Mouse (Mus musculus) CD4-positive, CD25-positive, alpha-beta regulatory T cell, adult 4 months (primary cell): ENCODE data around the gene Trim68. TPM values are rescaled to one million over a fixed set of nuclear protein-coding genes. Genes with fewer than 3 reads are reported as not detected.
"Not testable (repeated sequence)": the region's sequence is repeated elsewhere in the genome, so short reads cannot be mapped to it uniquely, and the experiment has no call there.

ENCODE experiments used
- ATAC-seq: one replicate; pipeline ENCODE4 v1.8.0; 2017
- polyA plus RNA-seq, 2 experiments: library from polyadenylated mRNA; unstranded; fragments of 100-300 nt; shearing (Covaris generic); gene quantifications; one replicate each; pipeline ENCODE4 v1.2.1; 2017

Gene Trim68
- polyA plus RNA-seq = 10 to 100 TPM; 15.7 to 20.6 TPM

- ATAC-seq = peak; percentile 100
These were observed at the start of gene Trim68 for GRCm38 (mm10) chr7:102686944-102687501. Gene Trim68, minus strand, starts transcription at chr7:102687327.

GRCm38 (mm10) chr7:102733793-102734192, 46.7 kb upstream of the Trim68 start:
- no peak for ATAC-seq

- no peak for ATAC-seq
These were observed 40.3 kb upstream of the Trim68 start, which contains the start of gene Olfr559 for GRCm38 (mm10) chr7:102727391-102727790. Gene Olfr559, minus strand, starts transcription at chr7:102727491.

DNA sequence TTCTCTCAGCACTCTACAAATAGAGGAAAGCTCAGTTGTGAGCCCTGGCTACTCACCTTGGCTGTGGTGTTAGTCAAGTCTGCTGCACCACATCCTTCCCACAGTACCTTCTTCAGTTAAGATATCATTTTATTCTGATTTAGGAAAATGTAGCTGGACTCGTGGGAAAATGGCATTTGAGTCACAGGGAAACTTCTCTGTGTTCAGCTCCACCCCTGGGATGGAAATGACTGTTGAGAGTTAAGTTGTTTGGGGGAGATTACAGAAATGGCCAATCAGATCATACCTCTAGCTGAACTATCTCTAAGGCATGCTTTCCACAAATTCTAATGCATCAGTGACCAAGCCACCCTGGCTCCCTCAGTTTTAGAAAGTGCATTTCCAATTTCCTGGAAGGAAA, 31.8 kb upstream of the Trim68 start, which contains the start of gene Olfr33:
Gene Olfr33, minus strand, starts transcription at position 101 of the 400 bp plus-strand sequence.
- ATAC-seq = no peak

- no peak for ATAC-seq
These were observed 14.8 kb upstream of the Trim68 start, which contains the start of gene Olfr558 for GRCm38 (mm10) chr7:102701915-102702314. Gene Olfr558, plus strand, starts transcription at chr7:102702215.

DNA sequence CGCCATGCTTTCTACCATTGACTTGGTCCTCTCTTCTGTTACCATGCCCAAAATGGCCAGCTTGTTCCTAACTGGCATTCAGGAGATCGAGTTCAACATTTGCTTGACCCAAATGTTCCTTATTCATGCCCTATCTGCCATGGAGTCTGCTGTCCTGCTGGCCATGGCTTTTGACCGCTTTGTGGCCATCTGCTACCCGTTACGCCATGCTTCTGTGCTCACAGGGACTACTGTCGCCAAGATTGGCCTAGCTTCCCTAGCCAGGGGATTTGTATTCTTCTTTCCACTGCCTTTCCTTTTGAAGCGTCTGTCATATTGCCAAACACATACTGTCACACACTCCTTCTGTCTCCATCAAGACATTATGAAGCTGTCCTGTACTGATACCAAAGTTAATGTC, 11.3 kb upstream of the Trim68 start:
- no peak for ATAC-seq

- ATAC-seq = peak; percentile 75
These were observed 8.4 kb upstream of the Trim68 start, which contains the start of gene Olfr557 for GRCm38 (mm10) chr7:102695358-102696125. Gene Olfr557, plus strand, starts transcription at chr7:102695910.

GRCm38 (mm10) chr7:102681916-102682315, 5.2 kb downstream of the Trim68 start:
- ATAC-seq = no peak

DNA sequence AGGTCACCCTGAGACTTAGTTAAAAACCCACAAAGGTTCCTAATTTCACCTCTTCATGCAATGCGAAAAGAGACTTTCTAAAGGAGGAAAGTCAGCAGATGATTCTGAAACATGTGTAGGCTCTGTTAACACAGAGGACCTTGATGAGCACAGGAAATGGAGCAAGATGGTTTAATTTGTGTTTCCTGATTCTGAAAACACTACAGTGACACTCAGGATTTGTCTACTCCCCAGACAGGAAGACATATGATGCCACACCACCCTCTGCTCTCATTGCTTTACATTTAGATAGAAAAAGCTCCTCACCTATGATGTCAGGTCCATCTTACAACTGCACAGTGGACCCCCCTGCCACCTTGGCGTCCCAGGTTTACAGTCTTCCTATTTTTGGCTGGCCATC, 10.9 kb downstream of the Trim68 start:
- no peak for ATAC-seq

DNA sequence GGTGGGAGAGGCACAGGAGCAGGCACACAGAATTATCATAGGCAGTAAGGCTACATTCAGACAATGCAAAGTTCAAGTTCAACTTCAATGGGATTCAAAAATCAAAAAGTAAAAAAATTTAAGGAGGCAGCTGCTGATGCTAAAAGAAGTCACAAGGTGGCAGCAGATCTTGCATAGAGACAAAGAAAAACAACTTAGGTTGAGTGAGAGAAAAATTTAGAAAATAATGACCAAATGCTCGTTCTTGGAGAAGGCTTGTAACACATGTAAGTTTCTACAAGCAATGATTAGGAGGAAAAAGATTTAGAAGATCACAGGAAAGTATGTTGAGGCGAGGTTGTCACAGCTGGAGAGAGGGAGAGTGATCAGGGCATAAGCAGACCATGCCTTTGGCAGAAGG, 21.7 kb downstream of the Trim68 start:
- no peak for ATAC-seq

GRCm38 (mm10) chr7:102664599-102664998, 22.5 kb downstream of the Trim68 start, which contains the start of gene Olfr556:
Gene Olfr556, plus strand, starts transcription at chr7:102664899.
- no peak for ATAC-seq

- no peak for ATAC-seq
These were observed 28.6 kb downstream of the Trim68 start, which contains the start of gene Olfr555 for GRCm38 (mm10) chr7:102658523-102658922. Gene Olfr555, plus strand, starts transcription at chr7:102658823.

- ATAC-seq = not testable (repeated sequence)
These were observed 42.2 kb downstream of the Trim68 start for GRCm38 (mm10) chr7:102644945-102645344.

DNA sequence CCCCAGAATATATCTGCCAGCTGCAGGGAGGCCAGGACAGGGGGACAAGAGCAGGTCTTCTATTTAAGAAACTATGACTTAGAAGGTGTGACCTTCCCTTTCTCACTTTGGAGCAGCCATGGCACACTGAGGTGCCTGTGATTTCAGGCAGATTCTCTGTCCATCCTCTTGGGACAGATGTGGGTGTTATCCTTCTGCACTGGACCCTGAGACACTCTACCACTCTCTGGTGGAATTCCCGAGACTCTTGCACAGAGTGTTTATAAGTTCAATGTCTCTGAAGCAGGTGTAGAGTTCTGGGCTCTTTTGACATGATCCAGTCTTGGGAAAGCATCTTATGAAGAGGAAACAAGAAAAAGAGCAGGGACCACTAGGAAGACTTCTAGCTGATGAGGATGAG, 49.0 kb downstream of the Trim68 start, which contains the start of gene Olfr554:
Gene Olfr554, plus strand, starts transcription at position 301 of the 400 bp plus-strand sequence.
- ATAC-seq = no peak

DNA sequence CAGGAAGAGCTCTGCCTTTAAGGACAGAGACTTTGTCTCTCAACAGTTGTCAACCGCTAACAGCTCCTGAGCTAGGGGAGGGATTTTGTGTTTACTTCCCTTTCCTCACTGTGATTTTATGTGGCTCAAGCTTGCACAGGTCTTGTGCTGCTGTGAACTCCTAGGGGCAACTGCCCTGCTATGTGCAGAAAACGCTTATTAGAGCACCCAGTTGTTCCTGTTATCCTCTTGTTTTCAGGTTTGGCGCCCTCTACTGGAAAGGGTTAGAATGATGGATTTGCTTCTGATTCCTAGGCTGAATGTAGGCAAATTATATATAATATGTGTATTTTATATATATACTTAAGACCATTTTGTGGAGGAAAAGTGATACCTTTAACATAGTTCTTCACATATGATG, 50.5 kb downstream of the Trim68 start:
- ATAC-seq = no peak

Other genes with a start within 250 kb of the Trim68 start
- gene Rrm1, start 245.6 kb downstream of the Trim68 start, polyA plus RNA-seq = 10 to 100 TPM; 48.5 to 59.7 TPM
- gene Olfr543, start 205.6 kb downstream of the Trim68 start, polyA plus RNA-seq = under 1 TPM in 1 of 2 experiments, not detected in 1; 0.58 TPM
- not detected for gene Olfr544, start 199.0 kb downstream of the Trim68 start, polyA plus RNA-seq
- gene Olfr545, start 187.8 kb downstream of the Trim68 start, polyA plus RNA-seq = not detected
- gene Olfr547, start 152.6 kb downstream of the Trim68 start, polyA plus RNA-seq = not detected
- not detected for gene Olfr548-ps1, start 146.4 kb downstream of the Trim68 start, polyA plus RNA-seq
- not detected for gene Olfr549, start 137.5 kb downstream of the Trim68 start, polyA plus RNA-seq
- 10 to 100 TPM in 1 of 2 experiments, 1 to 10 TPM in 1; 8.5 to 11.4 TPM for gene Trim21, start 121.8 kb downstream of the Trim68 start, polyA plus RNA-seq
- gene Olfr550, start 115.9 kb downstream of the Trim68 start, polyA plus RNA-seq = not detected
- gene Olfr551, start 95.4 kb downstream of the Trim68 start, polyA plus RNA-seq = not detected
- gene Olfr552, start 89.6 kb downstream of the Trim68 start, polyA plus RNA-seq = under 1 TPM in 1 of 2 experiments, not detected in 1; 0.09 TPM
- gene Olfr553, start 69.1 kb downstream of the Trim68 start, polyA plus RNA-seq = not detected
- not detected for gene Olfr554, start 48.9 kb downstream of the Trim68 start, polyA plus RNA-seq
- gene Olfr555, start 28.5 kb downstream of the Trim68 start, polyA plus RNA-seq = not detected
- gene Olfr556, start 22.4 kb downstream of the Trim68 start, polyA plus RNA-seq = not detected
- gene Olfr557, start 8.6 kb upstream of the Trim68 start, polyA plus RNA-seq = not detected
- gene Olfr558, start 14.9 kb upstream of the Trim68 start, polyA plus RNA-seq = not detected
- gene Olfr33, start 31.7 kb upstream of the Trim68 start, polyA plus RNA-seq = not detected
- not detected for gene Olfr559, start 40.2 kb upstream of the Trim68 start, polyA plus RNA-seq
- gene Olfr560, start 72.0 kb upstream of the Trim68 start, polyA plus RNA-seq = not detected
- not detected for gene Olfr78, start 72.1 kb upstream of the Trim68 start, polyA plus RNA-seq
- gene Olfr561, start 83.9 kb upstream of the Trim68 start, polyA plus RNA-seq = not detected
- gene Olfr564, start 116.2 kb upstream of the Trim68 start, polyA plus RNA-seq = not detected
- gene Olfr566, start 171.4 kb upstream of the Trim68 start, polyA plus RNA-seq = not detected
- not detected for gene Olfr568, start 189.8 kb upstream of the Trim68 start, polyA plus RNA-seq
- gene Olfr569, start 203.6 kb upstream of the Trim68 start, polyA plus RNA-seq = not detected
- gene Olfr570, start 207.2 kb upstream of the Trim68 start, polyA plus RNA-seq = not detected
- gene Olfr571, start 230.2 kb upstream of the Trim68 start, polyA plus RNA-seq = under 1 TPM in 1 of 2 experiments, not detected in 1; 0.07 TPM
- gene Olfr572, start 237.1 kb upstream of the Trim68 start, polyA plus RNA-seq = not detected